Mouse (Mus musculus) heart, adult 2 months (tissue): ENCODE results near the gene Atp2a2.
A peak's percentile ranks its signal among the peaks of the same experiment; 100 is the strongest.

Experiments used
- CTCF ChIP-seq: fragments of 200-600 bp; IDR thresholded peaks from 2 replicates; pipeline ENCODE4 v1.8.1; 2022; ENCODE audit warnings: antibody characterized with exemption, mild to moderate bottlenecking, moderate library complexity
- EP300 ChIP-seq: fragments of 200-500 bp; IDR thresholded peaks from 2 replicates; pipeline ENCODE4 v1.6.1; 2011; ENCODE audit warnings: low read depth, low read length, control low read depth; ENCODE audit not compliant: insufficient read depth
- POLR2A ChIP-seq: fragments of 200-500 bp; IDR thresholded peaks from 2 replicates; pipeline ENCODE4 v1.6.1; 2011; ENCODE audit warnings: mild to moderate bottlenecking, low read depth, low read length, control low read depth; ENCODE audit not compliant: insufficient read depth

DNA sequence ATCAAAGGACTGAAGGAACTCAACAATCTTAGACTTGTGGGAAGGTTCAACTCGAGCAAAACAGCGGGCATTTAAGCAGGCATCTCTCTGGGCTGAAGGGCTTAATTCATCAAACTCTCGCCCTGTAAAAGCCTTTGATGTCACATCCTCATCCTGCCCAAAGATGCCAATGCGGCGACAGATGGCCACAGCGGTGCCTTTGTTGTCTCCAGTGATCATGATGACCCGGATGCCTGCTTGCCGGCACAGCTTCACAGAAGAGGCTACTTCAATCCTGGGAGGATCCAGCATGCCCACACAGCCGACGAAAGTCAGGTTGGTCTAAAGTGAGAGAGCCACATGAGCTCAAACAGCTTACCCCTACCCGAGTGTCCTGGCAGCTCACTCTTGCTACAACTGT is 41.4 kb downstream of the Atp2a2 start:
- no peak for TF ChIP-seq CTCF
- peak; percentile 23; the same call in 1 of the 2 replicates for TF ChIP-seq POLR2A
- no peak for TF ChIP-seq EP300
